8 mouse cellular contexts compared by ENCODE assay signal in the genomic region with DNA sequence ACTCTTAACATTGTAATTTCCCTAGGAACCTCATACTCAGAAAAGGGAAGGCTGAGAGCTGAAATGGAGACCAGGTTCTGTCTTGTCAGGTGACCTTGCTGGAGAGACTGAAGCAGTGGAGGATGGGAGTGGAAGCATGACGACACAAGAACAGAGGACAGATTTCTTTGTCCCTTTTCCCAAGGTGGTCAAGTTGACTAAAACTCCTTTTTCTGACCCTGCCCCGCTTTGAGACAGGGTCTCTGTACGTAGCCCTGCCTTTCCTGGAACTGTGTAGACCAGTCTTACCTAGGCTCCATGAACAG.
A peak's percentile ranks its signal among the peaks of the same experiment; 100 is the strongest.
DNase-seq lines count a peak whose midpoint lies in the region; ATAC-seq lines count a peak whose summit lies in the region.
"Had no signal": no experiment of that assay in that cellular context is flagged by ENCODE, and none has a peak within 500 bp of the region (broad histone marks: within the 10 kb centered on the region; RNA-seq: fewer than 3 reads in every experiment).

No protein-coding gene starts in this region.

- no peaks in the 10 kb centered on the region for H3K36me3 ChIP-seq in kidney, embryonic 16.5 days (ENCODE audit: insufficient read depth, low read length)
- H3K36me3 ChIP-seq in forebrain, embryonic 16.5 days (ENCODE audit: control insufficient read depth, insufficient read depth): no peaks in the 10 kb centered on the region
- no peaks in the 10 kb centered on the region for H3K36me3 ChIP-seq in midbrain, embryonic 15.5 days (replicated peaks)
- H3K36me3 ChIP-seq: liver, embryonic 12.5 days had no signal

- DNase-seq in kidney, adult 8-10 months: no peak
- DNase-seq in cerebellum, postnatal 25 days: peak; percentile 11 to 21
- no peak for DNase-seq in Muller cell, postnatal 12 days (ENCODE audit: inconsistent ontology term)
- DNase-seq in spleen, postnatal 4 days (ENCODE audit: low spot score in 2 of 2): no peak

- peak overlapping the region; percentile 54; the same call in 1 of the 2 replicates for H3K4me2 ChIP-seq in kidney, embryonic 16.5 days (replicated peaks; ENCODE audit: low read depth, low read length)
- H3K4me2 ChIP-seq in forebrain, embryonic 16.5 days (ENCODE audit: low read length): peak overlapping the region; percentile 48
- H3K4me2 ChIP-seq in midbrain, embryonic 15.5 days: peak overlapping the region; percentile 46

- H3K27me3 ChIP-seq in kidney, embryonic 16.5 days (ENCODE audit: insufficient read depth, low read length): peaks cover 2% of the 10 kb centered on the region; the same call in 1 of the 2 replicates
- H3K27me3 ChIP-seq in forebrain, embryonic 16.5 days (replicated peaks; ENCODE audit: control insufficient read depth, insufficient read depth, low read length): no peaks in the 10 kb centered on the region
- H3K27me3 ChIP-seq in midbrain, embryonic 15.5 days (replicated peaks): no peaks in the 10 kb centered on the region
- H3K27me3 ChIP-seq: liver, embryonic 12.5 days had no signal

- H3K4me3 ChIP-seq in kidney, embryonic 16.5 days (ENCODE audit: low read length): no peak overlapping the region
- no peak overlapping the region for H3K4me3 ChIP-seq in forebrain, embryonic 16.5 days (replicated peaks; ENCODE audit: low read length)
- H3K4me3 ChIP-seq in midbrain, embryonic 15.5 days: no peak overlapping the region

- H3K27ac ChIP-seq in kidney, embryonic 16.5 days (ENCODE audit: low read length): peak overlapping the region; percentile 89
- H3K27ac ChIP-seq in forebrain, embryonic 16.5 days (ENCODE audit: low read length): peak overlapping the region; percentile 95
- peak overlapping the region; percentile 93 for H3K27ac ChIP-seq in midbrain, embryonic 15.5 days
- H3K27ac ChIP-seq: liver, embryonic 12.5 days had no signal

- H3K9ac ChIP-seq in kidney, embryonic 16.5 days (replicated peaks; ENCODE audit: low read length): peak overlapping the region; percentile 60; the same call in 1 of the 2 replicates
- H3K9ac ChIP-seq in forebrain, embryonic 16.5 days (replicated peaks; ENCODE audit: low read depth, low read length): peak overlapping the region; percentile 57; the same call in 1 of the 2 replicates
- peak overlapping the region; percentile 20; the same call in 1 of the 2 replicates for H3K9ac ChIP-seq in midbrain, embryonic 15.5 days
- H3K9ac ChIP-seq: liver, embryonic 12.5 days had no signal

- no peaks in the 10 kb centered on the region for H3K9me3 ChIP-seq in kidney, embryonic 16.5 days (ENCODE audit: low read length)
- no peaks in the 10 kb centered on the region for H3K9me3 ChIP-seq in forebrain, embryonic 16.5 days (ENCODE audit: control insufficient read depth, low read length)
- H3K9me3 ChIP-seq in midbrain, embryonic 15.5 days: no peaks in the 10 kb centered on the region
- H3K9me3 ChIP-seq: liver, embryonic 12.5 days had no signal

- 82% methylated on average over 3 of the region's 3 CpGs for WGBS in kidney, embryonic 16.5 days
- 57% methylated on average over 3 of the region's 3 CpGs for WGBS in forebrain, embryonic 16.5 days
- 66% methylated on average over 3 of the region's 3 CpGs for WGBS in midbrain, embryonic 15.5 days

- no peak for ATAC-seq in kidney, embryonic 16.5 days (ENCODE audit: low FRiP score, low TSS enrichment)
- ATAC-seq in forebrain, embryonic 16.5 days: no peak; the same call in 1 of the 2 replicates
- peak; percentile 16; the same call in 1 of the 2 replicates for ATAC-seq in midbrain, embryonic 15.5 days (replicated peaks)
- ATAC-seq: liver, embryonic 12.5 days had no signal

- H3K4me1 ChIP-seq in kidney, embryonic 16.5 days (ENCODE audit: insufficient read depth, low read length): no peaks in the 10 kb centered on the region
- H3K4me1 ChIP-seq in forebrain, embryonic 16.5 days (replicated peaks; ENCODE audit: control insufficient read depth, insufficient read depth, low read length): peaks cover 14% of the 10 kb centered on the region
- no peaks in the 10 kb centered on the region for H3K4me1 ChIP-seq in midbrain, embryonic 15.5 days
- H3K4me1 ChIP-seq: liver, embryonic 12.5 days had no signal

Comparison
In these comparisons a context has a peak if more than half of its experiments do, and no peak if none do; other contexts are left out.
1. DNase-seq: peak in cerebellum, postnatal 25 days (2 of 2); none in kidney, adult 8-10 months (0 of 2), Muller cell, postnatal 12 days (single experiment) and spleen, postnatal 4 days (0 of 2).
2. Peak in every context shown above with its lines, with median percentiles within 50 percentile points of each other: H3K27ac ChIP-seq, H3K4me2 ChIP-seq and H3K9ac ChIP-seq.